Mouse (Mus musculus) limb, embryonic 13.5 days (tissue): Measurements from ENCODE around the gene Arhgef40. TPM values are rescaled to one million over a fixed set of nuclear protein-coding genes. Genes with fewer than 3 reads are reported as not detected.

ENCODE experiments used
- ATAC-seq: fragments of 200-750 bp; cut with Nextera tagmentation; 2 replicates; pipeline ENCODE4 v1.8.0; 2017; ENCODE audit warnings: low read depth, moderate number of reproducible peaks, moderate TSS enrichment; ENCODE audit not compliant: low FRiP score
- H3K27ac ChIP-seq: fragments of 300-500 bp; sonication (generic); 2 replicates; pipeline ENCODE4 v1.5.1; 2015; ENCODE audit warnings: inconsistent platforms, mild to moderate bottlenecking, moderate library complexity
- H3K27me3 ChIP-seq: fragments of 300-500 bp; sonication (generic); 2 replicates; pipeline ENCODE4 v1.6.1; 2015; ENCODE audit warnings: mild to moderate bottlenecking, inconsistent platforms
- H3K36me3 ChIP-seq: fragments of 300-500 bp; sonication (generic); 2 replicates; pipeline ENCODE4 v1.6.1; 2015; ENCODE audit warnings: inconsistent platforms, mild to moderate bottlenecking, moderate library complexity
- H3K4me1 ChIP-seq: fragments of 300-500 bp; sonication (generic); 2 replicates; pipeline ENCODE4 v1.6.1; 2015; ENCODE audit warnings: inconsistent platforms
- H3K4me2 ChIP-seq: fragments of 300-500 bp; sonication (generic); replicated peaks from 2 replicates; pipeline ENCODE4 v1.6.1; 2015; ENCODE audit warnings: inconsistent platforms, mild to moderate bottlenecking, moderate library complexity
- H3K4me3 ChIP-seq: fragments of 300-500 bp; sonication (generic); 2 replicates; pipeline ENCODE4 v1.5.1; 2015; ENCODE audit warnings: moderate library complexity, mild to moderate bottlenecking, inconsistent platforms
- H3K9ac ChIP-seq: fragments of 300-500 bp; sonication (generic); 2 replicates; pipeline ENCODE4 v1.6.1; 2015; ENCODE audit warnings: mild to moderate bottlenecking, inconsistent platforms
- H3K9me3 ChIP-seq: fragments of 300-500 bp; sonication (generic); 2 replicates; pipeline ENCODE4 v1.6.1; 2016; ENCODE audit warnings: inconsistent platforms
- WGBS: fragments of 180-500 bp; shearing (Covaris S2); methylation state at CpG from one replicate; pipeline ENCODE4 v1.1.7; 2015; 5-methylcytosine and 5-hydroxymethylcytosine counted together
- polyA plus RNA-seq: library from polyadenylated mRNA; unstranded; fragments of >200 nt; fragmentation: Nextera tagmentation; extraction: Ambion mirVana; gene quantifications from 2 replicates; pipeline ENCODE4 v1.2.1, GENCODE M21; 2015

The Arhgef40 gene
- polyA plus RNA-seq, 1 experiment from 2014 or later, result 203 TPM

DNA sequence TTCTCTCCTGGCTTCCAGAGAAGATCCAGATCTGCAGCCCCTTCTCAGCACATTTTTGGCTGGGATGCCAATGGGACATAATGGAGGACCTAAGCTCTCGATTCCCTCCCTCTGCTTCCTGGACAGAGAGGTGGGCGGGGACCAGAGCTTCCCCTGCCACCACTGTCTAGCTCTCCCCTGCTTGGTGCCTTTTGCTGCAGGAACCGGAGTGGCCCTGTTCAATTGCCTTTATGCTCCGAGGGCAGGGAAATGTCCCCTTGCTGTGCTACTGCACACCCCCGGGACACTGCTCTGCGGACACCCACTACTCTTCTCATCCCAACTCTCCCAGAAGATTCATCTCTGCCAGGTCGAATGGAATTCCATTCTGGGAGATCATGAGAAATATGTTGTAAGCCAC is 20.6 kb downstream of the Arhgef40 start:
- Histone ChIP-seq H3K4me1 (peaks cover 18% of the 10 kb centered on the region), H3K9me3 (no peaks in the 10 kb centered on the region), H3K36me3 (peaks cover 84% of the 10 kb centered on the region), H3K27me3 (no peaks in the 10 kb centered on the region), H3K27ac (no peak overlapping the region), H3K9ac (no peak overlapping the region), H3K4me2 (no peak overlapping the region), H3K4me3 (no peak overlapping the region)
- ATAC-seq, result no peak
- WGBS, result 79% methylated on average over 7 of the region's 7 CpGs

DNA sequence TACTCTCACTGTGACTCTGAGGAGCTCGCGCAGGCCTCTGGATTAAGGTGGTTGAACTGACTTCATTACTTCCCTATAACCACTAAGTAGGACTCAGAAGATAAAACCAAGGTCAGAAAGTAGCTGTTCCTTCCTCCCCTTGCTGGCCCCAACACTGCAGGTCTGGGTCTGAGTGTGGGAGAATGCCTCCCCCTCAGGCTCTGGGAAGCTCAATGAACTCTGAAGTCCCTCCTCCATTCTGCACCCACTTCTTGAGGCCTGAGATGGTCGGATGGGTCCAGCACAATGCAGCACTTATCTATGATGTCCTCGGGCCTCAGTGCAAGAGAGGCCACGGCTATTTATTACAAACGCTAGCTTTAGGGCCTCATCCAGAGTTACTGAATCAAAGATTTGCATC is 21.1 kb downstream of the Arhgef40 start:
- no peak overlapping the region for H3K9ac ChIP-seq
- 84% methylated on average over 6 of the region's 6 CpGs for WGBS
- ATAC-seq, result no peak
- no peak overlapping the region for H3K27ac ChIP-seq
- H3K4me1 ChIP-seq, result peaks cover 23% of the 10 kb centered on the region
- no peak overlapping the region for H3K4me3 ChIP-seq
- H3K4me2 ChIP-seq, result no peak overlapping the region
- H3K27me3 ChIP-seq, result no peaks in the 10 kb centered on the region
- H3K36me3 ChIP-seq, result peaks cover 80% of the 10 kb centered on the region
- H3K9me3 ChIP-seq, result no peaks in the 10 kb centered on the region

DNA sequence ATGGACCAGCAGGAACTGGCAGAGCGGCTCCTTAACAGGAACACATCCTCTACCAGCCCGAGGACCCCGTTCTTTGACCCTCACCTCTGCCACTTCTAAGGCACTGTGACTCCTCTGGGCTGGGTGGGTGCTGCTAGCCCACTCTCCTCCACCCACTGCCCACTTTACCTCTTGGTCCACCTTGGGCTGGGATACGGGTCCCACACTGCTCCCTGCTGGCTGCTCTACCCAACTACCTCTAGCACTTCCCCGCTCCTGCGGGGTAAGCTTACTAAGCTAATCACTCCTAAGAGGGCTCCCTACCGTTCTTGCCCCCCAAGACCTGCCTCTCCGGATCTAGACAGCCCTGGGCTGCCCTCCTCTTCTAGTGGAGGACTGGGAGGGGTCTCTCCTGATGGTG is 21.7 kb downstream of the Arhgef40 start:
- ATAC-seq, result no peak
- no peaks in the 10 kb centered on the region for H3K9me3 ChIP-seq
- no peak overlapping the region for H3K4me3 ChIP-seq
- no peak overlapping the region for H3K4me2 ChIP-seq
- H3K27ac ChIP-seq, result no peak overlapping the region
- no peak overlapping the region for H3K9ac ChIP-seq
- WGBS, result 73% methylated on average over 8 of the region's 8 CpGs
- no peaks in the 10 kb centered on the region for H3K27me3 ChIP-seq
- H3K36me3 ChIP-seq, result peaks cover 75% of the 10 kb centered on the region
- H3K4me1 ChIP-seq, result peaks cover 29% of the 10 kb centered on the region

DNA sequence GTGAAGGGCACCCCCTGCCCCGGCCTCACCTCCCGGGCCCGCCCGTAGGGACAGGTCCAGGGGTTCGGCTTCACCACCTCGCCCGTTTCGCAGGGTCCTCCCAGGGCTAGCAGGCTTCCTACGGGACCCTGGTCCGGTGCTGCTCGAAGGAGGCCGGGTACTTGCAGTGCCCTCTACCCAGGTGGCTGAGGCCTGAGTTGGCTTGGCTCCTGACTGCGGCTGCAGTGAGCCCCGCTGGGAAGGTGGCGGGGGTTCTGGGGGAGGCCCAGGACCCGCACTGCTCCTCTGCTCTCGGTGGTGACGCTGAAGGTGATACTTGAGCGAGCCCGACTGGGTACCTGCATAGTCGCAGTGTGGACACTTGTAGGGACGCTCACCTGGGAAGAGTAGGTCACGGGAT is 22.3 kb downstream of the Arhgef40 start:
- Histone ChIP-seq H3K4me3 (no peak overlapping the region), H3K9ac (no peak overlapping the region), H3K36me3 (peaks cover 73% of the 10 kb centered on the region), H3K4me1 (peaks cover 34% of the 10 kb centered on the region), H3K27me3 (no peaks in the 10 kb centered on the region), H3K27ac (no peak overlapping the region), H3K4me2 (no peak overlapping the region), H3K9me3 (no peaks in the 10 kb centered on the region)
- 95% methylated on average over 23 of the region's 23 CpGs for WGBS
- ATAC-seq, result no peak

DNA sequence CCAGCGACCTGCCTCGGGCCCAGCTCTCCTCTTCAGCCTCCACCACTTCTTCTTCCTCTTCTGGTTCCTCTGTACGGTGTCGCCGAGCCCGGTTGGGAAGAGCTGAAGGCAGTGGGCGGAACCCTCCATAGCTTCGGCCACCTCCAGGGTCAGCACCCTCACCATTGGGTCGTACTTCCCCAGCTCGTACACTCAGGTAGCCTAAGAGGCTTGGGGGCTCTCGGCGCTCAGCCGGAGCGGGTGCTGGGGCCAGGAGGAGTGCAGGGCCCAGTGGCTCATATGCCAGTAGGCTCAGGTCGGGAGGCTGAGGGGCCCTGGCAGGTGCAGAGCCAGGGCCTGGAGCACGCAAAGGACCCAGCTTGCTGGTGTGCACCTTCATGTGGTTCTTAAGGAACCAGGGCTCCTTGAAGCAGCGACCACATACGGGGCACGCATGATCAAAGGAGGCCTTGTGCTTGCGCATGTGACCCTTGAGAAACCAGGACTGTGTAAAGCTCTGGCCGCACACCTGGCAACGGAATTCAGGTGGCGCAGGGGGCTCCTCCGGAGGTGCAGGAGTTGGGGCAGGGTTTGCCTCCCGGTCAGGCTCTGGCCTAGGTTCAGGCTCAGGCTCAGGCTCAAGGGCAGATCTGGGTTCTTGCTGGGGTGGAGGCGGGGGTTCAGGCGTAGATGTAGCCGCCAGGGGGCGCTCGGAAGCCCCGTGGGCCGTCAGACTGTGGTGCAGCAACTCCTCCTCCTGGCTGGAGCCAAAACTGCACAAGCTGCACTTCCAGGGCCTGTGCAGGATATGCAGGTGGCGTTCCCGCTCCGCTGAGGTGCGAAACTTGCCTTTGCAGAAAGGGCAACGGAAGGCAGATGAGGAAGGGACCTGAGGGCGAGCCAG is 24.0 kb downstream of the Arhgef40 start:
- peaks cover 51% of the 10 kb centered on the region for H3K4me1 ChIP-seq
- H3K27me3 ChIP-seq, result no peaks in the 10 kb centered on the region
- H3K4me3 ChIP-seq, result 0 out of 2 replicates have a peak overlapping the region, but pooled peaks have one; percentile 0
- WGBS, result 51% methylated on average over 35 of the region's 38 CpGs
- no peaks in the 10 kb centered on the region for H3K9me3 ChIP-seq
- H3K4me2 ChIP-seq, result peak overlapping the region; percentile 49
- peaks cover 55% of the 10 kb centered on the region for H3K36me3 ChIP-seq
- ATAC-seq, result peak; percentile 72
- H3K9ac ChIP-seq, result no peak overlapping the region
- peak overlapping the region; percentile 6; the same call in 1 of the 2 replicates for H3K27ac ChIP-seq

DNA sequence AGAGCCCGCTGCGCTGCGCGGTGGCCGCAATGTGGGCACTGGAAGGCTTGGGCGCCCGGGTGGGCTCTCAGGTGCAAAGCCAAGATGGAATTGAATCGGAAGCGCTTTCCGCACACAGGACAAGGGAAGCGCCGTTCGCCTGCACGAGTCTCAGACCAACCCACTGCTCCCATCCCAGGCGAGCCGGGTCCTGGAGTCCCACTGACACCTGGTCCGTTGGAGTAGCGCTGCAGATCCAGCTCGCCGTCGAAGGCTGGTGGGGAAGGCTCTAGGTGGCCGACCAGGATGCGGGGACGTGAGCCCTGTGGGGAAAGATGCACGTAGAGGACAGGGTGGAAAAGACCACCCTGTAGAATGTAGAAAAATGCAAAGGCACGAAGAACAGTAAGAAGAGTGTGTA is 24.8 kb downstream of the Arhgef40 start:
- WGBS, result 55% methylated on average over 26 of the region's 26 CpGs
- ATAC-seq, result no peak
- Histone ChIP-seq H3K4me1 (peaks cover 53% of the 10 kb centered on the region), H3K9me3 (no peaks in the 10 kb centered on the region), H3K9ac (no peak overlapping the region), H3K27me3 (no peaks in the 10 kb centered on the region), H3K27ac (peak overlapping the region; percentile 6; the same call in 1 of the 2 replicates), H3K4me2 (peak overlapping the region; percentile 49), H3K36me3 (peaks cover 47% of the 10 kb centered on the region), H3K4me3 (0 out of 2 replicates have a peak overlapping the region, but pooled peaks have one; percentile 0)

DNA sequence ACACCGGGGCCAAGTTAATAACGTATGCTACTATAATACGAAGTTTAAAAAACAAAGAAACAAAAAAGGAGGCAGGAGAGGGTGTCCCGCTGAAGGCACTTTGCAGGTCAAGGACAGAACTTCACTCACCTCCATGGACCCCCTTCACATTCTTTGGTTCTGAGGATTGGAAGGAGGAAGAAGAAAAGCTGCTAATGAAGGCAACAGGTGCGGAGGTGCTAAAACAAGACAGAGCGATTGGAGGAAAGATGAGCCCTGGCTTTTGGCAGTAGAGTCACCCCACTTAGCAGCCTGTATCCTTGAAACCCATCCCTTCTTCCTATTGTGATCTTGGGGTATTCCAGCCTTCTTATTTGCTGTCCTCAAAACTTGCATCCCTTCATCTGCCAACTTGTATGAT is 25.3 kb downstream of the Arhgef40 start:
- Histone ChIP-seq H3K4me2 (peak overlapping the region; percentile 57), H3K9me3 (no peaks in the 10 kb centered on the region), H3K27me3 (no peaks in the 10 kb centered on the region), H3K36me3 (peaks cover 42% of the 10 kb centered on the region), H3K4me1 (peaks cover 53% of the 10 kb centered on the region), H3K27ac (no peak overlapping the region), H3K4me3 (peak overlapping the region; percentile 18; the same call in 1 of the 2 replicates), H3K9ac (no peak overlapping the region)
- 73% methylated on average over 6 of the region's 6 CpGs for WGBS
- ATAC-seq, result no peak

DNA sequence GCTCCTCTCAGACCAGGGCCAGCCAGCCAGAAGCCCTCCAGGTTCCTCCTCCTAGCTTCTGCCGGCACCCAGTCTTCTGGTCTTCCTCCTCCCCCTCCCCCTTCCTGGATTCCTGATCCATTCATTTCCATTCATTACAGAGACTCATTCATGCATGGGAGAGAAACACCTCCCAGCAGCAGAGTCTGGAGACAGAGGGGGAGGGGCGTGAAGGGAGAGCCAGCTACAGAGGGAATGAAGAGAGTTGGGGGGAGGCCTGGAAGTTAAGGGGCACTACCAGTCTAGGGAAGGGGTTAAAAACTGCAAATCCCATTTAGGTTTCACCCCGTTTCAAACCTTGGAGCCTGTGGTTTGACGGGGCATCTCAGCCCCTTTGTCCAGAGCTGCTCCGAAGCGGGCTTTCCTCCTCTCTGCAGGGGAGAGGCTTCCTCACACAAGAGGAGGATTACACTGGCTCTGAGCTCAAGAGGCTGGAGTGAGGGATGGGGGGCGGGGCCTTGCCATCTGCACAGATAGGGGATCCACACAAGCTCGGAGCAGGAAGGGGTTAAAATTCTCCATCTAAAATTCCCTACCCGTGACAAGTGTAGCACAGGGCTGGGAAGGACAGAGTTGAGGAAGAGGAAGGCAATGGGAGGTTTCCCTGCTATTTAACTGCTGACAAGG is 26.1 kb downstream of the Arhgef40 start:
- Histone ChIP-seq H3K27ac (peak overlapping the region; percentile 59; the same call in 1 of the 2 replicates), H3K27me3 (no peaks in the 10 kb centered on the region), H3K9me3 (no peaks in the 10 kb centered on the region), H3K4me1 (peaks cover 59% of the 10 kb centered on the region), H3K4me2 (peak overlapping the region; percentile 57), H3K36me3 (peaks cover 35% of the 10 kb centered on the region), H3K9ac (peak overlapping the region; percentile 25; the same call in 1 of the 2 replicates), H3K4me3 (peak overlapping the region; percentile 18)
- 4% methylated on average over 9 of the region's 9 CpGs for WGBS
- peak; percentile 17; the same call in 1 of the 2 replicates for ATAC-seq

DNA sequence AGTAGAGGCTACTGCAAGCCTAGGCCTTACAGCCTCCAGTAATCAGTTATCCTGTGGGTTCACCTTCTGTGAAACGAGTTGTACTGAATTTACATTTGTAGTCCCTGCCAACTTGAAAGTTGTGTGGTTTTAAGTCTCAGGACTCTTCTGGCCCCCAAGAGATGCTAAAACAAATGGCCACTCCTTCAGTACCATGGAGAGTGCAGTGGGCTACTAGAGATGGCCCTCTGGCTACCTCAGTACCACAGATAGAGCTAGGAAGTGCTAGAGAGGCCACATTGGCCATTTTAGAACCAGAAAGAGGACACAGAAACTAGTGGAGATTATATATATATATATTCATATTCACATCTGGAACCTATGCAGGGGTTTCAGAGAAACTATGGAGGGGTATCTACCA is 27.2 kb downstream of the Arhgef40 start:
- no peak overlapping the region for H3K4me2 ChIP-seq
- 72% methylated on average over 1 of the region's 1 CpGs for WGBS
- no peak overlapping the region for H3K4me3 ChIP-seq
- H3K9me3 ChIP-seq, result no peaks in the 10 kb centered on the region
- H3K27me3 ChIP-seq, result no peaks in the 10 kb centered on the region
- H3K36me3 ChIP-seq, result peaks cover 24% of the 10 kb centered on the region
- peaks cover 70% of the 10 kb centered on the region for H3K4me1 ChIP-seq
- H3K27ac ChIP-seq, result no peak overlapping the region; the same call in 1 of the 2 replicates
- ATAC-seq, result no peak
- H3K9ac ChIP-seq, result no peak overlapping the region

DNA sequence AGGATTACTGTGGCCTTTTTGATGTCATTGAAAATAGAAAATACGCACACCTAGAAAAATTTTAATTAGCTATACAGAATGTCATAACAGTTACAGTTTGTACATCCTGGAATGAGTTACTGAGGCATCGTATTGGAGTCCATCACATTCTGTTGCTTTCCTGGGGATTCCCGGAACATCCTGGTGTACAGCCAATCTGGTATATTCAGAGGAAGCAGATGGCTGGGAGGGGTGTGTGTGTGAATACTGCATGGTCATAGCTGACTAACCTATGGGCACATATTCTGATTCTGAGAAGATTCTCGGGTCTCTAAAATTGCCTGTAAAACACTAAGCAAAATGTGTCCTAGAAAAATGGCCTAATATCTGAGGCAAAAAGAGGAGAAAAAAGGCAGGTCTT is 27.6 kb downstream of the Arhgef40 start:
- Histone ChIP-seq H3K4me2 (no peak overlapping the region), H3K9me3 (no peaks in the 10 kb centered on the region), H3K27me3 (no peaks in the 10 kb centered on the region), H3K36me3 (peaks cover 20% of the 10 kb centered on the region), H3K27ac (no peak overlapping the region), H3K4me1 (peaks cover 73% of the 10 kb centered on the region), H3K9ac (no peak overlapping the region), H3K4me3 (no peak overlapping the region)
- ATAC-seq, result no peak
- WGBS, result 78% methylated on average over 4 of the region's 4 CpGs

DNA sequence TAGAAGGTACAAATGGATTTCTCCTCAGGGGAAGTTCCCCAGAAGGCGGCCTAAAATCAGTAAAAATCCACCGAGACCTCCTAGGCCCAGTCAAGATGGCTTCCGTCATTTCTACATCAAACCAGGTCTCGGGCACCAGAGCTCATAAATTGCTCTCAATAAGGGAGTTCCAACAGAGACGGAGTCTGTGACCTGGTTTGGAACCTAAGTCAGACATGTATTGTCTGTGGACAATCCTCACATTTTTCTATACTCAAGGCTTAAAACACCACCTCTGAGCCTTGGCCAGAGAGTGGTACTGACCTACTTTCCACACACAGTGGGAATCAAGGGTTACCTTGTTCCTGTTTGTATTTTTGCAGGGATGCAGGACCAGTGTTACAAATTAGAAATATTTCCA is 28.0 kb downstream of the Arhgef40 start:
- no peaks in the 10 kb centered on the region for H3K27me3 ChIP-seq
- no peak for ATAC-seq
- peaks cover 15% of the 10 kb centered on the region for H3K36me3 ChIP-seq
- no peak overlapping the region for H3K27ac ChIP-seq
- 50% methylated on average over 5 of the region's 5 CpGs for WGBS
- peaks cover 73% of the 10 kb centered on the region for H3K4me1 ChIP-seq
- H3K9me3 ChIP-seq, result no peaks in the 10 kb centered on the region
- peak overlapping the region; percentile 1; the same call in 1 of the 2 replicates for H3K9ac ChIP-seq
- no peak overlapping the region; the same call in 1 of the 2 replicates for H3K4me3 ChIP-seq
- peak overlapping the region; percentile 66 for H3K4me2 ChIP-seq

DNA sequence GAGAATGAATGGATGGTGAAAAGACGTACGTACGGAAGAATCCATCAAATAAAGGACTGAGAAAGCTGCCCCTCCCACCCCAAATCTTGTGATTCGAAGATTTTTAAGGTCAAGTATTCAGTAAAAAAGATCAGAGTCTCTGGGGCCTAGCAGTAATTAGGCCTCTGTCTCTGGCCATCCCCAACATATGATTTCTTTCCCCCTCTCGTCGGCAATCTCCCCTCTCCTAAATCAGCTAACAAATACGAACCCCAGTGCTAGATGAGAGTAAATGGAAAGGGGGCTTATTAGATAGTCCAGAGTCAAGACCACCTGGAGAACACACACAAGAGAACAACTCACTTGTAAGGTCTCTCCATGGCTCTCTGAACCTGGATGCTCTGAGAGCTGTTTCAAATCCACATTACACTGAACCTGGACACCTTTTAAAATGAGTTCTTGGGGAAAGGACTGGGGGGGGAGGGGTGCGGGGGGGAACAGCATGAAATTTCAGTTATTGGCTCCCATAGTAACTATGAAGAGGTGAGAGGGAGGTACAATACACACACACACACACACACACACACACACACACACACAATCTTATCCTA is 28.6 kb downstream of the Arhgef40 start:
- Histone ChIP-seq H3K4me2 (peak overlapping the region; percentile 66), H3K36me3 (peaks cover 13% of the 10 kb centered on the region), H3K4me1 (peaks cover 73% of the 10 kb centered on the region), H3K27me3 (no peaks in the 10 kb centered on the region), H3K9me3 (no peaks in the 10 kb centered on the region), H3K9ac (peak overlapping the region; percentile 78; the same call in 1 of the 2 replicates), H3K27ac (peak overlapping the region; percentile 93), H3K4me3 (peak overlapping the region; percentile 62)
- no peak for ATAC-seq
- 54% methylated on average over 8 of the region's 8 CpGs for WGBS
